Mouse (Mus musculus): ENCODE results near the gene Lrrk2.
"Not testable (repeated sequence)": the region's sequence is repeated elsewhere in the genome, so short reads cannot be mapped to it uniquely, and the experiment has no call there.

Gene Lrrk2

GRCm38 (mm10) chr15:91693051-91693450 lies 20.1 kb downstream of the Lrrk2 start:
- no peak for DNase-seq

- no peak for DNase-seq
Observed at GRCm38 (mm10) chr15:91693856-91694255, 20.9 kb downstream of the Lrrk2 start.

- DNase-seq, result peak; percentile 41
Observed at GRCm38 (mm10) chr15:91700841-91701240, 27.9 kb downstream of the Lrrk2 start.

GRCm38 (mm10) chr15:91702991-91703715 lies 30.2 kb downstream of the Lrrk2 start:
- DNase-seq, result peak; percentile 57

- no peak for DNase-seq
Observed at GRCm38 (mm10) chr15:91704091-91704490, 31.1 kb downstream of the Lrrk2 start.

GRCm38 (mm10) chr15:91709207-91710130 lies 36.5 kb downstream of the Lrrk2 start:
- DNase-seq, result no peak

GRCm38 (mm10) chr15:91735216-91735922 lies 62.4 kb downstream of the Lrrk2 start:
- DNase-seq, result no peak

GRCm38 (mm10) chr15:91736791-91737533 lies 64.0 kb downstream of the Lrrk2 start:
- DNase-seq, result peak; percentile 72

- DNase-seq, result no peak
Observed at GRCm38 (mm10) chr15:91738808-91739207, 65.8 kb downstream of the Lrrk2 start.

- no peak for DNase-seq
Observed at GRCm38 (mm10) chr15:91745501-91745900, 72.5 kb downstream of the Lrrk2 start.

GRCm38 (mm10) chr15:91752111-91752510 lies 79.1 kb downstream of the Lrrk2 start:
- peak; percentile 37 for DNase-seq

GRCm38 (mm10) chr15:91753378-91754080 lies 80.6 kb downstream of the Lrrk2 start:
- DNase-seq, result no peak

GRCm38 (mm10) chr15:91754546-91754945 lies 81.6 kb downstream of the Lrrk2 start:
- DNase-seq, result peak; percentile 78

- no peak for DNase-seq
Observed at GRCm38 (mm10) chr15:91755756-91756155, 82.8 kb downstream of the Lrrk2 start.

- no peak for DNase-seq
Observed at GRCm38 (mm10) chr15:91772041-91772440, 99.1 kb downstream of the Lrrk2 start.

- DNase-seq, result no peak
Observed at GRCm38 (mm10) chr15:91779166-91779565, 106.2 kb downstream of the Lrrk2 start.

- DNase-seq, result peak; percentile 58
Observed at GRCm38 (mm10) chr15:91781172-91781571, 108.2 kb downstream of the Lrrk2 start.

GRCm38 (mm10) chr15:91788338-91788737 lies 115.4 kb downstream of the Lrrk2 start:
- DNase-seq, result no peak

- DNase-seq, result no peak
Observed at GRCm38 (mm10) chr15:91806463-91806862, 133.5 kb downstream of the Lrrk2 start.

- no peak for DNase-seq
Observed at GRCm38 (mm10) chr15:91835319-91835718, 162.3 kb downstream of the Lrrk2 start.

- DNase-seq, result no peak
Observed at GRCm38 (mm10) chr15:91837965-91838364, 165.0 kb downstream of the Lrrk2 start, which contains the start of gene Smgc. TSS of gene Smgc (plus strand) at chr15:91838265.

GRCm38 (mm10) chr15:91864130-91864529 lies 191.2 kb downstream of the Lrrk2 start:
- DNase-seq, result not testable (repeated sequence)

Data from kidney, postnatal 10 days (tissue).